Mouse (Mus musculus) urinary bladder, postnatal 4 days (tissue): ENCODE results near the gene Pcif1.
"Not testable (repeated sequence)": the region's sequence is repeated elsewhere in the genome, so short reads cannot be mapped to it uniquely, and the experiment has no call there.

Source experiments
- DNase-seq, 2 experiments: peaks; one replicate each; pipeline ENCODE4 v3.0.0; 2021 to 2022; ENCODE audit warnings: low spot score in 2 of 2

The Pcif1 gene

DNA sequence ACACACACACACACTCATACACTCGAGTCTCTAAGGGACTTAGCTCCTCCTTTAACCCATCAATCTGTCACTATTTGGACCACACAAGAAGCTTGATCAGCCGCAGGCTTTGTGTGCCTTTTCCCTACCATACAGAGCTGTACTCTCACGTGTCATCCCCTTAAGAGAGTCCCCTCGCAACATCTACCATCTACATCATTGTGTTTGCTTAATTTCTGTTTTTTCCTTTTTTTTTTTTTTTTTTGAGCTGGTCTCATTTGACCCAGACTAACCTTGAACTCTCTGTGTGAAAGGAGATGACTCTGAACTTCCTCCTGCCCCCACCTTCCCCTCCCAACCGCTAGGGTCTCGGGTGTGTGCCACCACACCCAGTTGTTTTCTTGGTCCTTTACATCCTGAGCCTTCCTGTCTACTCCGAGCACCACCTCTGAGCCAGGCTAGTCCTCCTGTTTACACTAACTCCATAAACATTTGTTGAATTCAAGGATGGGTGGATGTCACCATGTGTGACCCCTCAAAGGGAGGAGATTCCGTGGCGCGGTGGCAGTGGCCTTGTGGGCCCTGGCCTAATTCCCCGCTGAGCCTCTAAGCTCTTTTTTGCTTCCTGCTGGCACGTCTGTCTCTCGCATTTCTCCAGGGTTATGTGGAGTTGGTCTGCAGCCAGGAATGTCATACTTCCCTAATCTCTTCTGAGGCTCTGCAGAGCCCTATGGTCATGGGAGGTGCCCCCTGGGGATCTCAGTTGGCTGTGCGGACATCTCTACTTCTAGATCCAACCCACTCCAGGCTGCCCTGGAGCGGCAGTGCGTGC, 12.2 kb upstream of the Pcif1 start:
- peak; percentile 67 to 74 for DNase-seq

DNA sequence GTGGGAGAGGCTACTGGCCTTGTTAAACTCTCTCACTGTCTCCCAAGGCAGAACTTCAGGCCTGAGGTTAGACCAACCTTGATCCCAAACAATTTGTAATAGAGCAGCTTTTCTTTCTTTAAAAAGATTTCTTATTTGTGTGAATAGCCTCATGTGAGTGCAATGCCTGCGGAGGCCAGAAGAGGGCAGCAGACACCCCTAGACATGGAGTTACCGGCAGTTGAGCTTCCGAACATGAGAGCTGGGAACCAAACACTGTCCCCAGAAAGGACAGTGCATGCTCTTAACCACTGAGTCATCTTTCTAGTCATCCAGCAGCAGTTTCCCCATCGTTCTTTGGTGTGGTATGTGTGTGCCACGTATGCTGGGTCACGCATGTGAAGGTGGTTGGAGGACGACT, 11.5 kb upstream of the Pcif1 start:
- DNase-seq: no peak

DNA sequence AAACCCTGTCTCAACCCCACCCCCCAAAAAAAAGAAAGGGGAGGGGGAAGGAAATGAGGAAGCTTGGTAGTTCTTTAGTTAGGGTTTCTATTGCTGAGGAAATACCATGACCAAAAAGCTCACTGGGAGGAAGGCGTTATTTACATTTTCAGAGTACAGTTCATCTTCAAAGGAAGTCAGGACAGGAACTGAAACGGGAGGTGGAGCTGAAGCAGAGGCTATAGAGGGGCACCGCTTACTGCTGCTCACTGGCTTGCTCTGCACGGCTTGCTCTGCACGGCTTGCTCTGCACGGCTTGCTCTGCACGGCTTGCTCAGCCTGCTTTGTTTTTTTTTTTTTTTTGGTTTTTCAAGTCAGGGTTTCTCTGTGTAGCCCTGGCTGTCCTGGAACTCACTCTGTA, 10.6 kb upstream of the Pcif1 start:
- no peak for DNase-seq

DNA sequence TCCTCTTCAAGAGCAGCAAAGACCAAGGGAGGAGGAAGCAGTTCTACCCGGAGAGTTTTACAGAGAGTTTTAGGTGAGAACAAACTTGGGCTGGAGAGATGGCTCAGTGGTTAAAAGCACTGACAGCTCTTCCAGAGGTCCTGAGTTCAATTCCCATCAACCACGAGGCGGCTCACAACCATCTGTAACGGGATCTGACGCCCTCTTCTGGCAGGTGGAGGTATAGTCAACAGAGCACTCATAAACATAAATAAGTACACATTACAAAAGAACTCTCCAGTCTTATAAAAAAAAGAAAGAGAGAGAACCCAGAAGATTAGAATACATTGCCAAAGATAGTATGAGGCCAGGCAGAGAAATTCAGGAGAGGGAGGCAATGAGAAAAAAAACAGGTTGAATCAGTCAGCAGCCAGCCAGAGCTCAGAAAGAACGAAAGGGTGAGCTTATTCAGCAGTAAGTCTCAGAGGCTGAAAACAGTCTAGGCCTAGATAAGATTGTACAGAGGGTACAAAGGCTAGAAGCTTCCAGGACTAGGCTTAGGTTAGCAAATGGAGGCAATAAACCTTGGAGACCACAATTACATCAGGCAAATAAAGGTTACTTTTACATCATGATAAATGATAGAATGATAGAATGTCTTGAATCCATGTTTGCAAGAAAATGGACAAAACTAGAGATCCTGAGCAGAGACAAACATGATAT, 7.4 kb upstream of the Pcif1 start:
- DNase-seq: no peak

DNA sequence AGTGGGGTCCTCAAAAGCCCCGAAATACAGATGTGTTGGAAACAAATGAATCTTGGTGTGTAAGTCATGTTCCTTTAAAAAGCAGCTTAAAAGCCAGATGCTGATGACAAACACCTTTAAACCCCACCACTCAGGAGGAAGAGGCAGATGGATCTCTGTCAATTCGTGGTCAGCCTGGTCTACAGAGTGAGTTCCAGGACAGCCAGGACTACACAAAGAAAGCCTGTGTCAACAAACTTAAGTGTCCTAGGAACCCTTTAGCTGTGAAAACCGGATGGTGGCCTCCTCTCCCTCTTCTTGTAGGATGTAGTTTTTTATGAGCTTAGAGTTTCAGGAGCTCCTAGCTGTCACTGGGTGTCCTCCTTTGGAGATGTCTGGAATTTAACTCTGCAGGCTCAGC, 5.5 kb upstream of the Pcif1 start:
- DNase-seq: no peak

DNA sequence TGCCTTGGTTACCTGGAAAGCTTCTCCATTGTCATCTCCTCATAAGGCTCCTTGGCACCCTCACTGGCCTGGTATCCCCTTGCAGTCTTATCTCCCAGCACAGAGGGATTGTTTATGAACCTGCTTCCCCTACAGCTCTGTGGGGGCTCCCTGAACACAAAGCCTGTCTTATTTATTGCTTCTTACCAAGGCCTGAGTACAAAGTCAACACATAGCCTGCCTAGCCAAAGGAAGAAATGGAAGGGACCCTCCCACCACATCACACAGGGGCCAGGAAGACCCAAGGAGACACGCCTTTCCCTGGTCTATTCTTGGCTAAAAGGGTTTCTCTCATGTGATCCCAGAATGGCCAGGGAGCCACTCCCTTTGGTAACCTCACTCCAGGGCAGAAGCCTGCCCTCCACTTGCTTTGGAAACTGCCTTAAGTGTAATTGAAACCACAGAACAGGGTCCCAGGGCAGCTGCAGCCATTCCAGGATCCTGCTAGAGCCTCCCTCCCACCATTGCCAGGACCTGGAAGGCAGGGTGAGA, 4.8 kb upstream of the Pcif1 start:
- no peak for DNase-seq

DNA sequence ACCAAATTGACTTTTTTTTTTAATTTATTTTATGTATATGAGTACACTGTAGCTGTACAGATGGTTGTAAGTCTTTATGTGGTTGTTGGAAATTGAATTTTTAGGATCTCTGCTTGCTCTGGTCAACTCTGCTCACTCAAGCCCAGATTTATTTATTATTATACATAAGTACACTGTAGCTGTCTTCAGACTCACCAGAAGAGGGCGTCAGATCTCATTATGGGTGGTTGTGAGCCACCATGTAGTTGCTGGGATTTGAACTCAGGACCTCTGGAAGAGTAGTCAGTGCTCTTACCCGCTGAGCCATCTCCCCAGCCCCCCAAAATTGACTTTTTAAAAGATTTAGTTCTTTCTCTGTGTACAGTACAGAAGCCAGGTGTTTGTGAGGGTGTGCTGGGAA, 3.5 kb upstream of the Pcif1 start:
- not testable (repeated sequence) for DNase-seq

DNA sequence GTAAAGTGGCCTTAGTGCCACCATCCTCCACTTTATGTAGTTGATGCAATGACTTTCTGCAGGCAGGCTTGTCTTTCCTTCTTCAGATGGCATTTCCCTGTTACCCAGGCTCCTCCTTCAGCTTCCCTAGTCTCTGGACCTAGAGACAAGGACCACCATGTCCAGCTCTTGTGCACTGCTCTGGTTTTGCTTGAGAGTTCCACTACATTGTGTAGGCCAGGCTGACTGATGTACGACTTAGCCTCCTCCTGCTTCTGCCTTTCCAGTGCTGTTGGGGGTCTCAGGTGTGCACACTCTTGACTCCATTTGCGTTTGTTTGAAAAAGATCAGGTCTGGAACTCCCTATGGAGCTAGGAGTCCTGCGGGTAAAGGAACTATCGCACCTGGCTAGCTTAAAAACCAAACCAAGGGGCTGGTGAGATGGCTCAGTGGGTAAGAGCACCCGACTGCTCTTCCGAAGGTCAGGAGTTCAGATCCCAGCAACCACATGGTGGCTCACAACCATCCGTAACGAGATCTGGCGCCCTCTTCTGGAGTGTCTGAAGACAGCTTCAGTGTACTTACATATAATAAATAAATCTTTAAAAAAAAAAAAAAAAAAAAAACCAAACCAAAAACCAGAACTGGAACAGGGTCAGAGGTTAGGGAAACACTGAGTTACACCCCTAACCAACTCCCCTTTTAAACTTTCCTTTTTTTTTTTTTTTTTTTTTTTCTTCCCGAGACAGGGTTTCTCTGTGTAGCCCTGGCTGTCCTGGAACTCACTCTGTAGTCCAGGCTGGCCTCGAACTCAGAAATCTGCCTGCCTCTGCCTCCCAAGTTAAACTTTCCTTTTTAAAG, 1.5 kb upstream of the Pcif1 start:
- DNase-seq: not testable (repeated sequence)

DNA sequence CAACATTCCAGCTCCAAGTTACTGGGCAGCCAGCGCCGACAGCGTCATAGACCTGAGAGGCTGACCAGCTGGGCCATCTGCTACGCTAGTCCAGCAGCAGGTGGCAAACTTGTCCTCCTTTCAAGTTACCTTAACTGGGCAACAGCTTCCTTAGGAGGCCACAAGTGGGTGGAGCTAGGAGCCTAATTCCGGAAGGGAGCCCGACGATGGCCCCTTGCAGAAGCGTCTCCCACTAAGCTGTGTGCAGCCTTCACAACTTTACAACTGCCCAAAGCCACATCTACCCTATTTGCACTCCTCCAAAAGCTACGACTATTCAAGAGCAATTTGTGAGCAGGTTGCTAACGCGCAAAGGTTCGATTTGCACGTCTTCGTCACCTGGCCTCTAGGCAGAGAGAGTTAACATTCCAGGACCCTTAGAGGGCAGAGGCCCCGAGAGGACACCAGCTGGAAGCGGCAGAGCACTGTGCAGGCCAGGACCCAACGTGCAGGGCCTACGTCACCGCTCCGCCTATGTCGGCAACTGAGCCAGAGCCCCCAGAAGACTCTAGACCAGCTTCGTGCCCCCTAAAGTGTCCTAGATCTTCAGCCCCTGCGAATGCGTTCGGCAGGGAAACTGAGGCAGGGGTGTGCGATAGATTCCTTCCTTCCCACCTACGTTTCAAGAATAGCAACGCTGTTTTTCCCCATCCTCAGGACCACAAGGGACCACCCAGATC, 436 bp upstream of the Pcif1 start:
- no peak for DNase-seq

DNA sequence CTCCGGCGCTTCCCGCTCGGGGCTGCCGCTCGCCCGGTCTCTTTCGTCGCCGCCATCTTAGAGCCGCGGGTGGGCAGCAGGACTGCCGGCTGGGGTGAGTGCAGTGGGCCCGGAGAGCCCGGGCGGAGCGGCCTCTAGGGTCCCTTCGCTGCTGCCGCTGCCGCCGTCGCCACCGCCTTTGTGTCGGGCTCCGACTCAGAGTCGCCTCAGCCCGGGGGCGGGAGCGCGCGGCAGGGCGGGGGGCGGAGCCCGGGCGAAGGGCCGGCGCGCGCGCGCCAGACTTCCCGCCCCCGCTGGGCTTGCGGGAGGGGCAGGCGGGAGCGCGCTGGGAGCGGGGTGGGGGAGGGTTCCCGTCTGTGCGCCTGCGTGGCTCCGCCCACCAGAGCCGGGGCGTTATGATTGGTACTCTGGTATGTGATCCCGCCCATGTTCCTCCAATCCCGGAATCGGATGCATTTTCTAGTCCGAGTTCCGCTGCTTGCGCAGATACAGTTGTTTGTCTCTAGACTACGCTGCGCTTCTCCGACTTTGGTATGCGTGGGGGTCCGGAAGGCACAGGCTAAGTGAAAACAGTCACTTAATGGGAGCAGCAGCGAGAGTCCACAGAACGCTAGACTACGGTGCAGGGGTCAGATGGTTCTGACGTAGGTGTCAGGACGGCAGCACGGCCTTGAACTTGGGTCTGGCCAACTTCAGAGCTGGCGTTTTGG, 619 bp downstream of the Pcif1 start:
- DNase-seq: peak; percentile 92 to 94

DNA sequence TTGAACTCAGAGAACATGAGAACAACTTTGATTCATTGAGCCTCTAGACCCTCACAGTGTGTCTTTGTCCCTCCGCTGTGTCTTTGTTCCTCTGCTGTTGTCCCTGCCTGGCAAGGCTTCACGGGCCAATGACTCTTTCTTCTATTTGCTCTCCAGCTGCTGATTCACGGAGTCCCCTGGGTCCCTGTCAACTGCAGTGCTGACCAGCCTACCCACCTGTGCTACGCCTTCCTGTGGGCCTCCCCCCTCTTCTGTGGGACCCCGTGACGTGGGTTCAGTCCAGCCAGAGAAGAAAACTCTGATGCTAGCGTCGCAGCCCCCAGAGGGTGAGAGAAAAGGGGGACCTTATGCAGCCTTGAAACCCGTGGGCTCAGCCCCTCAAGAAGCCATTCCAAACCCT, 3.5 kb downstream of the Pcif1 start:
- no peak for DNase-seq

DNA sequence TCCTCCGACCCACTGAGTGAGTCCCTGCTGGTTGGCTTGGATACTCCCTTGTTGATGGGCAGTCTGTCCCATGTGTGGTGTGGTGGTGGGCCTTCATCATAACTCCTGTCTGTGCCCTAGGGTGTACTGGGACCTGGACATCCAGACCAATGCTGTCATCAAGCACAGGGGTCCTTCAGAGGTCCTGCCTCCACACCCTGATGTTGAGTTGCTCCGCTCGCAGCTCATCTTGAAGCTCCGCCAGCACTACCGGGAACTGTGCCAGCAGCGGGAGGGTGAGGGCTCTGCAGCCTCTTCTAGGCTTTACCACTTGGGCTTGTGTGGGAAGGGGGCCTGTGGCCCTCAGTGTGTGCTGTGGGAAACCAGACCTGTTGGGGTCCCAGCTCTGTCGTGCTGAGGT, 6.7 kb downstream of the Pcif1 start:
- DNase-seq: peak; percentile 66 to 88

DNA sequence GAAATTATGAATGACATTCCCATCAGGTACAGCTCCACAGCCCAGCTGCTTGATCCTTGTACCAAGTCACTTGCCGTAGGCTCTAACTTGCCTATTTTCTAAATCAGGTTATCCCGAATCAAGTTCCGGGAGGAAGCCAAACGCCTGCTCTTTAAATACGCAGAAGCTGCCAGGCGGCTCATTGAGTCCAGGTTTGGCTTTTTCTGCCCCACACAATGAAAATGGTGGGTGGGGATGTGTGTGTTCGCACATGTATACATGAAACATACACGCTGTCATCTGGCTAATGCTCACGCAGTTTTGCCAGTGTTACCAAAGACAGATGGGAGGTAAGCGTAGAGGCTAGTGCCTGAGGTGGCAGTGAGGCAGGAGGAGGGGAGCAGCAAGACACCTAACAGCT, 7.5 kb downstream of the Pcif1 start:
- DNase-seq: no peak

DNA sequence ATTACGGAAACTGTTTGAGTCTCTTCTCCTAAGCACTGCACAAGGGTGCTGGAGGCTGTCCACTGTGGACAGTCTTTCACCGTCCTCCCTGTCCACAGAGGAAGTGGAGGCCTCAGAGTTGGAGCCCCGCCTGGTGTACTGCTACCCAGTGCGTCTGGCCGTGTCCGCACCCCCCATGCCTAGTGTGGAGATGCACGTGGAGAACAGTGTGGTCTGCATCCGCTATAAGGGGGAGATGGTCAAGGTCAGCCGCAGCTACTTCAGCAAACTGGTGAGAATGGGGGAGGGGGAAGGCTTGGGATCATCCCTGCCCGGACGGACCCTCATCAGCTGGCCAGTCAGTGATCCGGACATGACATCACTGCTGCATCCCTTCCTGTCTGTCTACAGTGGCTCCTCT, 9.9 kb downstream of the Pcif1 start:
- DNase-seq: no peak

DNA sequence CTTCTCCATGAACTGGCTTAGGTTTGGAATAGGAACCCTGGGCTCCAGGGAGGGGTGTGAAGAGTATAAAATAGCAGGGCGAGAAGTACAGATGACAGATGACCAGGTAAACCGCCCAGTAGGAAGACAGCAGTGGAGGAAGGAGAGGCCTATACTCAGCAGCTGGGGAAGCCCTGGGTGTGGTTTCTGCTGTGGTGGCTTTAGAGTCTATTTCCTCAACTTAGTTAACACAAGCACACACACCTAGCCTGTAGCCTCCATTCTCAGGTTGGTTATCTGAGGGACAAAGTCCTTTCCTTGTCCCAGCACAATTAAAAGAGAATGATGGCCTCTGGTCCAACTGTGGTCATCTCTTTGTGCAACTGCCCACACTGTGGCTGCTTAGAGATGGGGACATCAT, 10.9 kb downstream of the Pcif1 start:
- no peak for DNase-seq

DNA sequence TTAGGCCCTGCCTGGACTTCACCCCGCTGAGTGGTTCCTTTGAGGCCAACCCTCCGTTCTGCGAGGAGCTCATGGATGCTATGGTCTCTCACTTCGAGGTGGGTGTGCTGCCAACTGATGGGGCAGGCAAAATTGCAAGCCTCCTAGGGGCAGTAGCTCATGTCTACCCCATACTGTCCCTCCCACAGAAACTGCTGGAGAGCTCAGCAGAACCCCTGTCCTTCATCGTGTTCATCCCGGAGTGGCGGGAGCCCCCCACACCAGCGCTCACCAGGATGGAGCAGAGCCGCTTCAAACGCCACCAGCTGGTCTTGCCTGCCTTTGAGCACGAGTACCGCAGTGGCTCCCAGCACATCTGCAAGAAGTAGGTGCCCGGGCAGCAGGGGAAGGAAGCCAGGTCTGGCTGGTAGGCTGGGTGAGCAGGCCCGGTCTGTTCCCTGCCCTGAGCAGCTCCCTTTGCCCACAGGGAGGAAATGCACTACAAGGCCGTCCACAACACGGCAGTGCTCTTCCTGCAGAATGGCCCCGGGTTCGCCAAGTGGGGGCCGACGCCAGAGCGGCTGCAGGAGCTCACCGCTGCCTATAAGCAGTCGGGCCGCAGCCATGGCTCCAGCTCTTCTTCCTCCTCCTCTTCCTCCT, 11.4 kb downstream of the Pcif1 start:
- DNase-seq: no peak

DNA sequence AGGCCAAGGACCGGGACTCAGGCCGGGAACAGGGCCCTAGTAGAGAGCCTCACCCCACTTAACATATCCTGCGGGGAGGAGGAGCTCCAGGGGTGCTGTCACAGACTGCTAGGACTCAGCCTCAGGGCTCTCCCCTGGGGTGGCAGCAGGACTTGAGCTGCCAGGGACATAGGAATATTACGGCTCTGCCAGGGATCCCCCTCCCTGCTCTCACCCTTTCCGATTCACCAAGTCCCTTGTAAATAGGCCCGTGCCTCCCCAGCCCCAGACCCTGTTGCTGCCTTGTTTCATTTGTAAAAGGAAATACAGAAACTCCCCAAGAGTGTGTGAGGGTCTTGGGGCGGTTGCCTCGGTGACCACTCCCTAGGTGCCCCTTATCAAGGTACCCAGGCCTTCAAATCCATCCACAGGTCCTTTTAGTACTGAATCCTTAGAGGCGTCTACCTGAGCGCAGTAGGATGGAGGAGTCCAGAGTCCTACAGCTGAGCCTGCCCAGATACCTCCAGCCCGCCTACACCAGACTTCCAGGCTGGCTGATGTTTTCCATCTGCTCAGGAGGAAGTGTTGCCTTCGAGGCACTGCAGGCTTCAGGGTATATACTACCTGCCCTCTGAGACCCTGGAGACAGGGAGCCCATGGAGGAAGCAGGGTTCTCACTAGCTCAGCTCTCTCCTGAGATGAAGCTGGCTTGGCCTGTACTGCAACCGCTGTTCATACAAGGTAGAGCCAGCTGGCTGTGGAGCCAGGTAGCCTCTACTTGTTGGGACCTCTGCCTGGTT, 12.1 kb downstream of the Pcif1 start:
- no peak for DNase-seq

DNA sequence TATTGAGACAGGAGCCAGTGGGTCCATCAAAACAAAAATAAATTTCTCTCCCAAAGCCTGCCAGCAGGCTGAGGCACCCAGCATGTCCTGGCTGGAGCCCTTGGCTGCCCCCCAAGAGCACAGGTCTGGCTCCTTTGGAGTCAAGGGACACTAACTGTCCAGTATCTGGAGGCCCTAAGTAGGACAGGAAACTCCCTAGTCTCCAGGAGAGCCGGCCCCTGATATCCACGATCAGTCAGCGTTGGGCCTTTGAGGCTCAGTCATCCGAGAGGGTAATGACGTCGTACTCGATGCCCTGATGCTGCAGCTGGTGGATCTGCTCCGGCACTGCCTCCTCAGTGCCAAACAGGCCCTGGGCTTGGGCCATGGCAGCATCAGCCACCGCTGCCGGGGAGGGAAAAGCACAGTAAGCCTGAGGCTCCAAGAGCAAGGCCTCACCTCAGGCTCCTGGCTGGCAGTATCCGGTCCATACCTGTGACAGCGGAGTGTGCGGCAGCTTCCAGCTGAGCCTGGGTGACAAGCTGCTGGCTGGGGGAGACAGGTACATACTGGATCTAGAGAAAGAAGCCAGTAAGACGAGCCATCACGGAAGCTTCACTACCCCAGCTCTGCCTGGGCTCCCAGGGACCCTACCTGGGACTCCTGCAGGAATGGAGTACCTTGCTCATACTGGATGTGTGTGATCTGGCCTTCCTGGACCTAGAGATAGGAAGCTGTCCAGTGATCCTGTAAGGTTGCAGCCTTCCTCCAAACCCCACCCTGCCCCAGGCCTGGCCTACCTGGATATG, 13.0 kb downstream of the Pcif1 start:
- no peak for DNase-seq

DNA sequence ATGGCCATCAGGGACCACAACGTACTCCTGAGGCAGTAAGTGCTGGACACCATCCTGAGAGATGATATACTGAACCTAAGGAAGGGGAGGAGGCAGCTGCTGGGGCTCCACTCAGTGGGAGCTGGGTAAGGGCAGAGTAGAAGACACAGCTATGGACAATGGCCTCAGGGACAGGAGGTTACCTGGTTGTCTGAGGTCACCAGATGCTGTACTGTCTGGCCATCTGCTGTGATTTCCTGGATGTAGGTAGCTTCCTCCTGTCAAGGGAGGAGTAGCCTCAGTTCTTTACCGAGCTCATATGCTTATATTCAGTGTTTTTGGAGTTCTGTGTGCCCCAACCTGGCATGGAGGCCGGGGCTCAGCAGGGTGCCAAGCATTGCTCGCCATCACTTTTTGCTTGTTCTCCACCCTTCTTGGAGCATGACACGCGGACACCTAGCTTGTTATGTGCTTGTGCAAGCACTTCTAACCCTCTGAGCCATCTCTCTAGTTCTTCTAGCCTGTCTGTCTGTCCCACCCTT, 13.7 kb downstream of the Pcif1 start:
- DNase-seq: no peak
